Mouse (Mus musculus): ENCODE results near the gene Atp7a. TPM values are rescaled to one million over a fixed set of nuclear protein-coding genes. Genes with fewer than 3 reads are reported as not detected.
"Not testable (repeated sequence)": the region's sequence is repeated elsewhere in the genome, so short reads cannot be mapped to it uniquely, and the experiment has no call there.

Gene Atp7a
- polyA plus RNA-seq (2014; fragmentation: Nextera tagmentation; extraction: Ambion mirVana) = 34.4 TPM in 2 replicates

- Histone ChIP-seq H3K9me3 (ENCODE audit: low read depth, low read length) (no peaks in the 10 kb centered on the region), H3K4me3 (ENCODE audit: low read depth, low read length) (peak within 1 kb of the TSS; percentile 46), H3K36me3 (ENCODE audit: insufficient read depth) (0 out of 2 replicates have a peak, but pooled peaks cover 6% of the 10 kb centered on the region), H3K9ac (peak within 1 kb of the TSS; percentile 52), H3K4me1 (ENCODE audit: insufficient read depth) (no peaks in the 10 kb centered on the region), H3K27me3 (ENCODE audit: insufficient read depth, low read length) (no peaks in the 10 kb centered on the region), H3K4me2 (peak within 1 kb of the TSS; percentile 60), H3K27ac (ENCODE audit: low read depth) (peak within 1 kb of the TSS; percentile 71)
- WGBS = 12% methylated on average over 36 of the region's 36 CpGs
- peak; percentile 98 for ATAC-seq (ENCODE audit: insufficient read depth)
- peak; percentile 96 for DNase-seq
- TF ChIP-seq CTCF (IDR thresholded peaks at IDR 0.05; ENCODE audit: low read depth) = peak; percentile 82
Observed at GRCm38 (mm10) chrX:106026418-106027342, at the start of gene Atp7a. TSS of gene Atp7a (plus strand) at chrX:106027276.

DNA sequence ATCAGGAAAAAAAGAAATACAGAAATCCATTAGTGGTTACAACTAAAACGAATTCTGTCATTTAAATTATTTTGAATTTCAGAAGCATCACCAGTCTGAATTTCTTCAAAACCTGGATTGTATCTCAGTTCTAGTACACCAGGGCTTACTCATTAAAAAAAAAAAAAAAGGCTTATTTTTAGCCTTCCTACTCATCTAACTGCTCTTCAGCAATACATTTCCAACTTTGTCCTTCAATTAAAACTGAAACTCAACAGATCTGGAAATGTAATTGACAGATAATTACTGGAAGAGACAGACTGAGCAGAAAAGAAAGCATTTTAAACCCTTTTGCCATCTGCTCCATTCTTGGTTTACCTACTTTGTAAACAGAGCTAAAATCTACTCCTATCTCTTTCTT, 25.5 kb upstream of the Atp7a start:
- H3K27ac ChIP-seq (ENCODE audit: low read depth) = no peak overlapping the region
- H3K4me1 ChIP-seq (ENCODE audit: insufficient read depth) = no peaks in the 10 kb centered on the region
- no peak for DNase-seq
- H3K9ac ChIP-seq = no peak overlapping the region
- ATAC-seq (ENCODE audit: insufficient read depth) = no peak
- H3K4me3 ChIP-seq (ENCODE audit: low read depth, low read length) = no peak overlapping the region
- H3K9me3 ChIP-seq (ENCODE audit: low read depth, low read length) = no peaks in the 10 kb centered on the region
- no peaks in the 10 kb centered on the region for H3K27me3 ChIP-seq (ENCODE audit: insufficient read depth, low read length)
- TF ChIP-seq CTCF (IDR thresholded peaks at IDR 0.05; ENCODE audit: low read depth) = no peak
- no peak overlapping the region for H3K4me2 ChIP-seq
- H3K36me3 ChIP-seq (ENCODE audit: insufficient read depth) = no peaks in the 10 kb centered on the region
- WGBS = 72% methylated on average over 1 of the region's 1 CpGs

DNA sequence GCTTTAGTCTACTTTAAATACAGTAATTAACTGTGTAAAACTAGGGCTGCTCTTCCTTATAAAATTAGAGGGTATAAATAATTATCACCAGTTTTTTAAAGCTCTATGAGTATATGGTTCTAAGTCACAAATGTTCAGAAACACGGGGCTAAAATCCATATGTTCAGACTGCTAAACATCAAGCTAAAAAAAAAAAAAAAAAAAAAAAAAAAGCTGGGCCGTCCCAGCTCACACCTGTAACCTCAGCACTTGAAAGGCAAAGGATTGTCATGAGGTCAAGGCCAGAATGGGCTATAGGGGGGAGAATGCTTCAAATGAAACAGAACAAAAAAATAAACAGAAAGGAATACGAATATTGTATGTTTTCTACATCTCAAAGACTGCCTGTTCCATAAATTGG, 16.3 kb upstream of the Atp7a start:
- no peaks in the 10 kb centered on the region for H3K4me1 ChIP-seq (ENCODE audit: insufficient read depth)
- peak overlapping the region; percentile 57 for H3K4me2 ChIP-seq
- H3K27me3 ChIP-seq (ENCODE audit: insufficient read depth, low read length) = no peaks in the 10 kb centered on the region
- ATAC-seq (ENCODE audit: insufficient read depth) (no peak), DNase-seq (no peak)
- H3K4me3 ChIP-seq (ENCODE audit: low read depth, low read length) = peak overlapping the region; percentile 56
- H3K27ac ChIP-seq (ENCODE audit: low read depth) = no peak overlapping the region
- 15% methylated on average over 3 of the region's 3 CpGs for WGBS
- peak overlapping the region; percentile 53 for H3K9ac ChIP-seq
- no peak for TF ChIP-seq CTCF (IDR thresholded peaks at IDR 0.05; ENCODE audit: low read depth)
- no peaks in the 10 kb centered on the region for H3K36me3 ChIP-seq (ENCODE audit: insufficient read depth)
- no peaks in the 10 kb centered on the region for H3K9me3 ChIP-seq (ENCODE audit: low read depth, low read length)

DNA sequence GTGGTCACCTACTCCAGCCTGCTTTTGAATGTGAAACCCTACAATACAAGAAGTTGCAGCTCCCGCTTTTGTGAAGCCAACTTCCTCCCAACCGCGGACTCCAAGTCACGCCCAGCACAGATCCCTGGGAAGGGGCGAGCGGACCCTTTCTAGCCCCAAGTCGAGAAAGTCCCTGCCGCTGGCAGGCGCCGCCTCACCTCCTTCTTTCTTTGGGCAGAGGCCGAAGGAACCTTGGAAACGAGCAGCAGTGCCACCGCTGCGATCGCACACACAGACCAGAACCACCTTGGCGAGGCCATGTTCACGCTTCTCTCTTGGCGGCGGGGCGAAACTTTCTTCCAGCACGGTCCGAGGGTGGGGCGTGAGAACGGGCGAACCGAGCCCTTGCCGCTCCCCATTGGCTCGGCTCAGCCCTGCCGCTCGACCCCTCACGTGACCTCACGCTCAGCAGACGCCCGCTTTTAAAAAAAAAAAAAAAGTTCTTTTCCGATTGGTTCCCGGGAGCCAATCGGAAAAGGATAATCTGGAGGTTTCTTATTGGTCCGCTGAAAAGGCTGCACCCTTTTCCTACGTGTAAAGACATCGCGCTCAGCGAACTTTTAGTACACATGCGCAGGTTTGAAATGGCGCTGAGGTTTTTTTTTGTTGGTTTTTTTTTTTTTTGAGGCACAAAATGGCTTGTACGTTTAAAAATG, 15.5 kb upstream of the Atp7a start, which contains the start of gene Magt1:
Magt1 (minus strand) TSS at position 442 of the 695 bp plus-strand sequence.
- H3K27me3 ChIP-seq (ENCODE audit: insufficient read depth, low read length) = no peaks in the 10 kb centered on the region
- 11% methylated on average over 45 of the region's 45 CpGs for WGBS
- no peak for TF ChIP-seq CTCF (IDR thresholded peaks at IDR 0.05; ENCODE audit: low read depth)

DNA sequence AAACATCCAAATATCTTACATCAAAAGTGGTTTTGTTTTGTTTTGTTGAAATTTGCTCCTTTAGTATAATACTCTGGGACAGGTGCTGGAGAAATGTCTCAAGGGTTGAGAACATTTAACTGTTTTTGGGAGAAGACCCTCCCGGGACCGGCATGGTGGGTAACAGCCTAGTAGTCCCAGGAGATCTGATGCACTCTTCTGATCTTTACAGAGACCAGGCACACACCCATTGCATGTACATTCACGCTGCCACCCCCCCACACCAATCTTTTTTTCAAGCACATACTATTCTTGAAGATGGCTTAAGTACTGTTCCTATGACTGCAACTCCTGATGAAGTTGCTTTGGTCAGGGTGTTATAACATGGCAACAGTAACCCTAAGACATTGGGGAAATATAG, 14.5 kb upstream of the Atp7a start:
- no peak for ATAC-seq (ENCODE audit: insufficient read depth)
- peak overlapping the region; percentile 68 for H3K27ac ChIP-seq (ENCODE audit: low read depth)
- H3K9me3 ChIP-seq (ENCODE audit: low read depth, low read length) = no peaks in the 10 kb centered on the region
- H3K4me3 ChIP-seq (ENCODE audit: low read depth, low read length) = peak overlapping the region; percentile 22
- no peaks in the 10 kb centered on the region for H3K36me3 ChIP-seq (ENCODE audit: insufficient read depth)
- peak overlapping the region; percentile 56 for H3K4me2 ChIP-seq
- H3K27me3 ChIP-seq (ENCODE audit: insufficient read depth, low read length) = no peaks in the 10 kb centered on the region
- WGBS = 72% methylated on average over 3 of the region's 3 CpGs
- no peaks in the 10 kb centered on the region for H3K4me1 ChIP-seq (ENCODE audit: insufficient read depth)
- H3K9ac ChIP-seq = no peak overlapping the region
- DNase-seq = no peak
- no peak for TF ChIP-seq CTCF (IDR thresholded peaks at IDR 0.05; ENCODE audit: low read depth)

More for the DNA sequence above, 15.5 kb upstream of the Atp7a start, which contains the start of gene Magt1:
- DNase-seq = peak; percentile 93
- Histone ChIP-seq H3K9me3 (ENCODE audit: low read depth, low read length) (no peaks in the 10 kb centered on the region), H3K4me3 (ENCODE audit: low read depth, low read length) (peak within 1 kb of the TSS; percentile 56), H3K36me3 (ENCODE audit: insufficient read depth) (no peaks in the 10 kb centered on the region), H3K27ac (ENCODE audit: low read depth) (peak within 1 kb of the TSS; percentile 68), H3K4me2 (peak within 1 kb of the TSS; percentile 57), H3K4me1 (ENCODE audit: insufficient read depth) (no peaks in the 10 kb centered on the region), H3K9ac (peak within 1 kb of the TSS; percentile 53)
- ATAC-seq (ENCODE audit: insufficient read depth) = peak; percentile 96

DNA sequence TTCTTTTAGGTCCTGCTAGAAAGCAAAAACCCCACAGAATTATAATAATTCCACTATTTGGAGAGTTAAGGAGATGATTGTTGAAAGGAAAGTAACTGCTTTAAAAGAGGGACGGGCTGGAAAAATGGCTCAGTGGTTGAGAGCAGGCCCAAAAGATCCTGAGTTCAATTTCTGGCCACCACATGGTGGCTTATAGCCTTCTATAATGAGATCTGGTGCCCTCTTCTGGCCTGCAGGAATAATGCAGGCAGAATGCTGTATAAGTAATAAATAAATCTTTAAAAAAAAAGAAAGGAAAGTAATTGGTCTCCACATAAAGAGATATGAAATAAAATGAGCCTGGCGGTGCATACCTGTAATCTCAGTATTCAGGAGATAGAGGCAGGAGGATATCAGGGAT, 13.9 kb upstream of the Atp7a start:
- DNase-seq = peak; percentile 81
- H3K9ac ChIP-seq = no peak overlapping the region
- TF ChIP-seq CTCF (IDR thresholded peaks at IDR 0.05; ENCODE audit: low read depth) = peak; percentile 55
- H3K27ac ChIP-seq (ENCODE audit: low read depth) = no peak overlapping the region
- H3K36me3 ChIP-seq (ENCODE audit: insufficient read depth) = no peaks in the 10 kb centered on the region
- no peaks in the 10 kb centered on the region for H3K4me1 ChIP-seq (ENCODE audit: insufficient read depth)
- ATAC-seq (ENCODE audit: insufficient read depth) = no peak
- H3K9me3 ChIP-seq (ENCODE audit: low read depth, low read length) = no peaks in the 10 kb centered on the region
- WGBS = 21% methylated on average over 2 of the region's 2 CpGs
- no peak overlapping the region for H3K4me3 ChIP-seq (ENCODE audit: low read depth, low read length)
- H3K4me2 ChIP-seq = no peak overlapping the region
- no peaks in the 10 kb centered on the region for H3K27me3 ChIP-seq (ENCODE audit: insufficient read depth, low read length)

- peak overlapping the region; percentile 42; the same call in 1 of the 2 replicates for H3K4me2 ChIP-seq
- not testable (repeated sequence) for H3K36me3 ChIP-seq (ENCODE audit: insufficient read depth)
- 57% methylated on average over 2 of the region's 2 CpGs for WGBS
Observed at GRCm38 (mm10) chrX:106014741-106015377, 12.2 kb upstream of the Atp7a start.

More at GRCm38 (mm10) chrX:106014741-106015377, 12.2 kb upstream of the Atp7a start:
- H3K9ac ChIP-seq; H3K9me3 ChIP-seq (ENCODE audit: low read depth, low read length); H3K4me1 ChIP-seq (ENCODE audit: insufficient read depth); ATAC-seq (ENCODE audit: insufficient read depth); DNase-seq; H3K27ac ChIP-seq (ENCODE audit: low read depth); H3K27me3 ChIP-seq (ENCODE audit: insufficient read depth, low read length): not testable (repeated sequence)
- peak overlapping the region; percentile 45; the same call in 1 of the 2 replicates for H3K4me3 ChIP-seq (ENCODE audit: low read depth, low read length)

Measured in lung, embryonic 14.5 days (tissue).